Mouse (Mus musculus) liver, adult 2 months (tissue): ENCODE data around the gene Nfkb2. TPM values are rescaled to one million over a fixed set of nuclear protein-coding genes. Genes with fewer than 3 reads are reported as not detected.
A peak's percentile ranks its signal among the peaks of the same experiment; 100 is the strongest.

Experiments
- DNase-seq: peaks from one replicate; pipeline ENCODE4 v3.0.0-alpha.2; 2011; ENCODE audit warnings: low read depth, low spot score; ENCODE audit errors: extremely low read depth
- H3K27ac ChIP-seq: fragments of 200-500 bp; replicated peaks from 2 replicates; pipeline ENCODE4 v1.5.1; 2012; ENCODE audit warnings: low read depth, mild to moderate bottlenecking, control low read depth, inconsistent platforms, low read length; ENCODE audit not compliant: insufficient read depth
- H3K27me3 ChIP-seq: fragments of 200-500 bp; 2 replicates; pipeline ENCODE4 v1.6.1; 2012; ENCODE audit warnings: mild to moderate bottlenecking, moderate library complexity, low read length, inconsistent platforms; ENCODE audit not compliant: control insufficient read depth, insufficient read depth
- H3K36me3 ChIP-seq: fragments of 200-500 bp; 2 replicates; pipeline ENCODE4 v1.6.1; 2012; ENCODE audit warnings: low read length, inconsistent platforms; ENCODE audit not compliant: control insufficient read depth, insufficient read depth
- H3K4me1 ChIP-seq: fragments of 200-500 bp; 2 replicates; pipeline ENCODE4 v1.6.1; 2011; ENCODE audit warnings: low read length; ENCODE audit not compliant: control insufficient read depth, insufficient read depth
- H3K4me3 ChIP-seq: fragments of 200-500 bp; 2 replicates; pipeline ENCODE4 v1.5.1; 2011; ENCODE audit warnings: low read depth, mild to moderate bottlenecking, control low read depth, low read length, moderate library complexity; ENCODE audit not compliant: insufficient read depth
- H3K79me2 ChIP-seq: fragments of 200-500 bp; 2 replicates; pipeline ENCODE4 v1.6.1; 2012; ENCODE audit warnings: inconsistent platforms, mild to moderate bottlenecking, low read length, moderate library complexity; ENCODE audit not compliant: control insufficient read depth, insufficient read depth
- H3K9ac ChIP-seq: fragments of 200-500 bp; 2 replicates; pipeline ENCODE4 v1.6.1; 2012; ENCODE audit warnings: low read depth, mild to moderate bottlenecking, control low read depth, inconsistent platforms, low read length
- CTCF ChIP-seq: fragments of 200-500 bp; IDR thresholded peaks from 2 replicates; pipeline ENCODE4 v1.5.1; 2011; ENCODE audit warnings: low read depth, low read length, control low read depth
- POLR2A ChIP-seq: fragments of 200-500 bp; IDR thresholded peaks from 2 replicates; pipeline ENCODE4 v1.6.1; 2011; ENCODE audit warnings: low read length, control low read depth; ENCODE audit not compliant: insufficient read depth; ENCODE audit errors: extremely low read depth
- WGBS: fragments of 180-500 bp; shearing (Covaris S2); methylation state at CpG from one replicate; pipeline ENCODE4 v1.1.7; 2018; 5-methylcytosine and 5-hydroxymethylcytosine counted together
- polyA plus RNA-seq: library from polyadenylated mRNA; depleted of rRNA; stranded (reverse); fragments of >200 nt; gene quantifications from 2 replicates; pipeline ENCODE4 v1.2.3, GENCODE M21; 2012
- total RNA-seq: library from RNA; depleted of rRNA; stranded (reverse); fragments of >200 nt; gene quantifications from 2 replicates; pipeline ENCODE4 v1.2.3, GENCODE M21; 2014

The Nfkb2 gene
- total and polyA plus RNA-seq, 2 experiments: 3.7 to 9.3 TPM

GRCm38 (mm10) chr19:46286047-46286446 is 18.1 kb upstream of the Nfkb2 start:
- H3K4me1 ChIP-seq: no peaks in the 10 kb centered on the region
- WGBS: 73% methylated on average over 6 of the region's 6 CpGs
- TF ChIP-seq POLR2A (no peak), CTCF (no peak)
- no peak overlapping the region for H3K4me3 ChIP-seq
- peak; percentile 59 for DNase-seq
- H3K9ac ChIP-seq: no peak overlapping the region
- no peaks in the 10 kb centered on the region for H3K79me2 ChIP-seq
- H3K27ac ChIP-seq: no peak overlapping the region
- H3K36me3 ChIP-seq: peaks cover 32% of the 10 kb centered on the region
- H3K27me3 ChIP-seq: no peaks in the 10 kb centered on the region

- H3K36me3 ChIP-seq: peaks cover 26% of the 10 kb centered on the region
- no peak overlapping the region for H3K27ac ChIP-seq
- no peaks in the 10 kb centered on the region for H3K27me3 ChIP-seq
- H3K4me3 ChIP-seq: no peak overlapping the region
- no peak for DNase-seq
- no peaks in the 10 kb centered on the region for H3K4me1 ChIP-seq
- no peaks in the 10 kb centered on the region for H3K79me2 ChIP-seq
- H3K9ac ChIP-seq: no peak overlapping the region
- 87% methylated on average over 3 of the region's 3 CpGs for WGBS
- TF ChIP-seq POLR2A: no peak
- no peak for TF ChIP-seq CTCF
Measured at GRCm38 (mm10) chr19:46286926-46287325, 17.2 kb upstream of the Nfkb2 start.

GRCm38 (mm10) chr19:46287566-46287965 is 16.6 kb upstream of the Nfkb2 start:
- TF ChIP-seq POLR2A: no peak
- TF ChIP-seq CTCF: no peak
- Histone ChIP-seq H3K36me3 (peaks cover 21% of the 10 kb centered on the region), H3K4me1 (no peaks in the 10 kb centered on the region), H3K4me3 (no peak overlapping the region), H3K27ac (no peak overlapping the region), H3K27me3 (no peaks in the 10 kb centered on the region), H3K79me2 (no peaks in the 10 kb centered on the region), H3K9ac (no peak overlapping the region)
- no peak for DNase-seq
- 86% methylated on average over 3 of the region's 3 CpGs for WGBS

- Histone ChIP-seq H3K9ac (no peak overlapping the region), H3K4me1 (no peaks in the 10 kb centered on the region), H3K27me3 (no peaks in the 10 kb centered on the region), H3K79me2 (no peaks in the 10 kb centered on the region), H3K36me3 (no peaks in the 10 kb centered on the region; the same call in 1 of the 2 replicates), H3K27ac (no peak overlapping the region), H3K4me3 (no peak overlapping the region)
- WGBS: 25% methylated on average over 12 of the region's 12 CpGs
- TF ChIP-seq CTCF (peak; percentile 30), POLR2A (no peak)
- peak; percentile 92 for DNase-seq
Measured at GRCm38 (mm10) chr19:46290535-46291105, 13.5 kb upstream of the Nfkb2 start.

GRCm38 (mm10) chr19:46296938-46297337 is 7.2 kb upstream of the Nfkb2 start:
- H3K9ac ChIP-seq: no peak overlapping the region
- H3K4me1 ChIP-seq: no peaks in the 10 kb centered on the region
- H3K36me3 ChIP-seq: no peaks in the 10 kb centered on the region
- H3K79me2 ChIP-seq: no peaks in the 10 kb centered on the region
- DNase-seq: no peak
- no peak for TF ChIP-seq POLR2A
- no peak for TF ChIP-seq CTCF
- no peak overlapping the region for H3K4me3 ChIP-seq
- 70% methylated on average over 4 of the region's 4 CpGs for WGBS
- peaks cover 3% of the 10 kb centered on the region; the same call in 1 of the 2 replicates for H3K27me3 ChIP-seq
- no peak overlapping the region for H3K27ac ChIP-seq

- H3K36me3 ChIP-seq: no peaks in the 10 kb centered on the region
- no peak for DNase-seq
- H3K9ac ChIP-seq: no peak overlapping the region
- WGBS: 41% methylated on average over 8 of the region's 8 CpGs
- H3K4me1 ChIP-seq: no peaks in the 10 kb centered on the region
- H3K27me3 ChIP-seq: peaks cover 3% of the 10 kb centered on the region; the same call in 1 of the 2 replicates
- no peaks in the 10 kb centered on the region for H3K79me2 ChIP-seq
- no peak overlapping the region for H3K27ac ChIP-seq
- TF ChIP-seq POLR2A (no peak), CTCF (no peak)
- no peak overlapping the region for H3K4me3 ChIP-seq
Measured at GRCm38 (mm10) chr19:46300294-46301045, 3.6 kb upstream of the Nfkb2 start.
